Mouse (Mus musculus) liver, adult 2 months (tissue): Measurements from ENCODE around the gene Accsl.

Source experiments
- CTCF ChIP-seq: fragments of 200-500 bp; IDR thresholded peaks from 2 replicates; pipeline ENCODE4 v1.5.1; 2011; ENCODE audit warnings: low read depth, low read length, control low read depth
- POLR2A ChIP-seq: fragments of 200-500 bp; IDR thresholded peaks from 2 replicates; pipeline ENCODE4 v1.6.1; 2011; ENCODE audit warnings: low read length, control low read depth; ENCODE audit not compliant: insufficient read depth; ENCODE audit errors: extremely low read depth

GRCm38 (mm10) chr2:93851303-93851702, 17.7 kb downstream of the Accsl start:
- TF ChIP-seq POLR2A, result no peak
- no peak for TF ChIP-seq CTCF
